Mouse (Mus musculus): ENCODE results near the gene Ssty2. TPM values are rescaled to one million over a fixed set of nuclear protein-coding genes. Genes with fewer than 3 reads are reported as not detected.
"Not testable (repeated sequence)": the region's sequence is repeated elsewhere in the genome, so short reads cannot be mapped to it uniquely, and the experiment has no call there.

Ssty2 gene
- total RNA-seq (2017): not detected in 2 replicates

- ATAC-seq (ENCODE audit: extremely low read depth, insufficient number of reproducible peaks, low FRiP score, poor library complexity, severe bottlenecking): not testable (repeated sequence)
Observed at GRCm38 (mm10) chrY:67047972-67048371, at the start of gene Ssty2. Gene Ssty2 (minus strand): TSS chrY:67048072.
